Mouse (Mus musculus) embryonic fibroblast, embryonic 13.5 days (primary cell): ENCODE measurements around the gene A830005F24Rik.

ENCODE experiments used
- CTCF ChIP-seq: IDR thresholded peaks from 2 replicates; pipeline ENCODE4 v1.5.1; 2011; ENCODE audit warnings: mild to moderate bottlenecking, control low read depth, low read length, moderate library complexity, borderline replicate concordance; ENCODE audit not compliant: insufficient read depth
- POLR2A ChIP-seq: IDR thresholded peaks from 2 replicates; pipeline ENCODE4 v1.6.1; 2011; ENCODE audit warnings: low read depth, mild to moderate bottlenecking, control low read depth, low read length, moderate library complexity

GRCm38 (mm10) chr13:48508661-48509060 is 4.7 kb upstream of the A830005F24Rik start:
- no peak for TF ChIP-seq POLR2A
- no peak for TF ChIP-seq CTCF
